Mouse (Mus musculus) MEL (cell line): Measurements from ENCODE around the gene Hectd1. TPM values are rescaled to one million over a fixed set of nuclear protein-coding genes. Genes with fewer than 3 reads are reported as not detected.

Source experiments
- DNase-seq: peaks from one replicate; pipeline ENCODE4 v3.0.0; 2011; ENCODE audit warnings: low read depth, low spot score
- H3K27ac ChIP-seq: 2 replicates; pipeline ENCODE4 v1.5.1; 2012; ENCODE audit warnings: low read depth, mild to moderate bottlenecking, control low read depth, low read length, moderate library complexity; ENCODE audit not compliant: control insufficient read depth
- H3K27me3 ChIP-seq, 2 experiments: fragments of 150-350 bp in 1 of 2; sonication (generic) in 1 of 2; 2 replicates each; pipeline ENCODE4 v1.6.1; 2012; ENCODE audit warnings: low read length in 2 of 2, mild to moderate bottlenecking in 2 of 2, improper control_type of control experiment in 1 of 2, moderate library complexity in 1 of 2; ENCODE audit not compliant: insufficient read depth in 2 of 2, control insufficient read depth in 1 of 2
- H3K36me3 ChIP-seq, 2 experiments: 2 replicates each; pipeline ENCODE4 v1.6.1; 2012 to 2014; ENCODE audit warnings: low read length in 2 of 2, improper control_type of control experiment in 1 of 2, inconsistent platforms in 1 of 2, mild to moderate bottlenecking in 1 of 2; ENCODE audit not compliant: insufficient read depth in 2 of 2, control insufficient read depth in 1 of 2
- H3K4me1 ChIP-seq, 2 experiments: fragments of 150-350 bp in 1 of 2; sonication (generic) in 1 of 2; 2 replicates each; pipeline ENCODE4 v1.6.1; 2012; ENCODE audit warnings: low read length in 2 of 2, improper control_type of control experiment in 1 of 2, mild to moderate bottlenecking in 1 of 2; ENCODE audit not compliant: insufficient read depth in 2 of 2, control insufficient read depth in 1 of 2
- H3K4me3 ChIP-seq, 2 experiments: fragments of 150-350 bp in 1 of 2; sonication (generic) in 1 of 2; 2 replicates each; pipeline ENCODE4 v1.5.1; 2012; ENCODE audit warnings: low read depth in 2 of 2, low read length in 2 of 2, mild to moderate bottlenecking in 2 of 2, moderate library complexity in 2 of 2, control low read depth in 1 of 2, improper control_type of control experiment in 1 of 2; ENCODE audit not compliant: control insufficient read depth in 1 of 2, insufficient read depth in 1 of 2
- H3K79me2 ChIP-seq: 2 replicates; pipeline ENCODE4 v1.6.1; 2012; ENCODE audit warnings: mild to moderate bottlenecking, low read length, moderate library complexity; ENCODE audit not compliant: control insufficient read depth, poor library complexity, insufficient read depth
- H3K9ac ChIP-seq: 2 replicates; pipeline ENCODE4 v1.6.1; 2012; ENCODE audit warnings: low read depth, mild to moderate bottlenecking, control low read depth, low read length, moderate library complexity; ENCODE audit not compliant: control insufficient read depth, poor library complexity, severe bottlenecking
- H3K9me3 ChIP-seq: fragments of 150-350 bp; sonication (generic); replicated peaks from 2 replicates; pipeline ENCODE4 v1.6.1; 2012; ENCODE audit warnings: mild to moderate bottlenecking, low read length, improper control_type of control experiment, moderate library complexity; ENCODE audit not compliant: insufficient read depth
- BHLHE40 ChIP-seq: IDR thresholded peaks from 2 replicates; pipeline ENCODE4 v1.6.1; 2012; ENCODE audit warnings: low read depth, mild to moderate bottlenecking, inconsistent platforms, low read length, improper control_type of control experiment, borderline replicate concordance
- CHD1 ChIP-seq: IDR thresholded peaks from 2 replicates; pipeline ENCODE4 v1.6.1; 2012; ENCODE audit warnings: low read depth, mild to moderate bottlenecking, inconsistent platforms, low read length, improper control_type of control experiment
- CTCF ChIP-seq, 3 experiments: IDR thresholded peaks in 2 of 3; conservative IDR thresholded peaks in 1 of 3; 2 replicates each; pipeline ENCODE4 v1.5.1; 2011 to 2012; ENCODE audit warnings: low read length in 3 of 3, low read depth in 2 of 3, mild to moderate bottlenecking in 2 of 3, improper control_type of control experiment in 1 of 3, inconsistent platforms in 1 of 3, mixed read lengths in 1 of 3, moderate library complexity in 1 of 3; ENCODE audit not compliant: control insufficient read depth in 1 of 3, insufficient read depth in 1 of 3, poor library complexity in 1 of 3, severe bottlenecking in 1 of 3
- EP300 ChIP-seq, 2 experiments: IDR thresholded peaks; 2 replicates each; pipeline ENCODE4 v1.6.1; 2011; ENCODE audit warnings: improper control_type of control experiment in 2 of 2, low read length in 2 of 2, low read depth in 1 of 2, mild to moderate bottlenecking in 1 of 2
- GABPA ChIP-seq: IDR thresholded peaks from 2 replicates; pipeline ENCODE4 v1.6.1; 2012; ENCODE audit warnings: low read depth, mild to moderate bottlenecking, inconsistent platforms, low read length, improper control_type of control experiment, moderate library complexity
- GATA1 ChIP-seq: IDR thresholded peaks from 2 replicates; pipeline ENCODE4 v1.6.1; 2011; ENCODE audit warnings: low read depth, low read length, improper control_type of control experiment
- HCFC1 ChIP-seq: IDR thresholded peaks from 2 replicates; pipeline ENCODE4 v1.6.1; 2012; ENCODE audit warnings: low read depth, mild to moderate bottlenecking, inconsistent platforms, low read length, improper control_type of control experiment, moderate library complexity
- KAT2A ChIP-seq: conservative IDR thresholded peaks from 2 replicates; pipeline ENCODE4 v1.6.1; 2012; ENCODE audit warnings: low read depth, low read length, improper control_type of control experiment, inconsistent platforms
- MYB ChIP-seq: IDR thresholded peaks from 2 replicates; pipeline ENCODE4 v1.6.1; 2011; ENCODE audit warnings: mild to moderate bottlenecking, low read depth, low read length, improper control_type of control experiment
- NELFE ChIP-seq: IDR thresholded peaks from 2 replicates; pipeline ENCODE4 v1.6.1; 2011; ENCODE audit warnings: low read depth, low read length, improper control_type of control experiment
- NRF1 ChIP-seq: IDR thresholded peaks from 2 replicates; pipeline ENCODE4 v1.6.1; 2014; ENCODE audit warnings: low read depth, mild to moderate bottlenecking, inconsistent platforms, low read length, improper control_type of control experiment, moderate library complexity; ENCODE audit not compliant: poor library complexity, insufficient read depth, severe bottlenecking
- POLR2AphosphoS5 ChIP-seq: IDR thresholded peaks from 2 replicates; pipeline ENCODE4 v1.6.1; 2012; ENCODE audit warnings: low read depth, borderline replicate concordance, mild to moderate bottlenecking, inconsistent platforms, low read length, moderate library complexity, mixed read lengths
- RAD21 ChIP-seq: IDR thresholded peaks from 2 replicates; pipeline ENCODE4 v1.6.1; 2011; ENCODE audit warnings: mild to moderate bottlenecking, low read depth, low read length, improper control_type of control experiment
- RCOR1 ChIP-seq: IDR thresholded peaks from 2 replicates; pipeline ENCODE4 v1.6.1; 2012; ENCODE audit warnings: low read depth, mild to moderate bottlenecking, inconsistent platforms, low read length, improper control_type of control experiment
- SIN3A ChIP-seq: IDR thresholded peaks from 2 replicates; pipeline ENCODE4 v1.6.1; 2012; ENCODE audit warnings: low read length, improper control_type of control experiment, inconsistent platforms
- TBP ChIP-seq: IDR thresholded peaks from 2 replicates; pipeline ENCODE4 v1.8.0; 2011; ENCODE audit warnings: low read depth, low read length, improper control_type of control experiment
- USF2 ChIP-seq, 2 experiments: IDR thresholded peaks; 2 replicates each; pipeline ENCODE4 v1.6.1; 2011 to 2012; ENCODE audit warnings: improper control_type of control experiment in 2 of 2, low read length in 2 of 2, borderline replicate concordance in 1 of 2, inconsistent platforms in 1 of 2, low read depth in 1 of 2, mild to moderate bottlenecking in 1 of 2; ENCODE audit not compliant: insufficient read depth in 1 of 2
- ZKSCAN1 ChIP-seq: IDR thresholded peaks from 2 replicates; pipeline ENCODE4 v1.6.1; 2012; ENCODE audit warnings: low read depth, mild to moderate bottlenecking, inconsistent platforms, low read length, improper control_type of control experiment, moderate library complexity
- ZNF384 ChIP-seq: IDR thresholded peaks from 2 replicates; pipeline ENCODE4 v1.6.1; 2012; ENCODE audit warnings: low read depth, mild to moderate bottlenecking, inconsistent platforms, low read length, improper control_type of control experiment
- polyA plus RNA-seq, 2 experiments: library from polyadenylated mRNA; stranded (reverse) in 1 of 2; unstranded in 1 of 2; fragments of >175 nt in 1 of 2; fragments of >200 nt in 1 of 2; gene quantifications; 2 replicates each; pipeline versions ENCODE4 v1.2.1 to v1.2.4; 2012; ENCODE audit warnings: low replicate concordance in 2 of 2, low read depth in 1 of 2; ENCODE audit not compliant: insufficient read length in 2 of 2, insufficient read depth in 1 of 2, missing spikeins in 1 of 2
- total RNA-seq: library from RNA; depleted of rRNA; stranded (reverse); fragments of 300-350 nt; gene quantifications from 2 replicates; pipeline ENCODE4 v1.2.3, GENCODE M21; 2012

Gene Hectd1
- total and polyA plus RNA-seq, 3 experiments, result 55.2 to 248 (median 72.0) TPM

- TF ChIP-seq RAD21 (no peak), USF2 (IDR thresholded peaks at IDR 0.05; ENCODE audit: borderline replicate concordance in 1 of 2, insufficient read depth in 1 of 2, low read depth in 1 of 2, low read length in 2 of 2) (no peak), HCFC1 (0 out of 2 replicates have a peak, but pooled peaks have one; percentile 20), CTCF (IDR thresholded peaks at IDR 0.05 in 2 of 3, conservative IDR thresholded peaks at IDR 0.05 in 1 of 3; ENCODE audit: control insufficient read depth in 1 of 3, insufficient read depth in 1 of 3, low read depth in 2 of 3, low read length in 3 of 3, poor library complexity in 1 of 3, severe bottlenecking in 1 of 3) (no peak), ZNF384 (no peak), BHLHE40 (no peak), ZKSCAN1 (no peak), GABPA (no peak)
These were observed 22.3 kb upstream of the Hectd1 start (continued) for GRCm38 (mm10) chr12:51851617-51852016.

- Histone ChIP-seq H3K4me1 (peaks cover 24 to 36% of the 10 kb centered on the region in 2 experiments), H3K4me3 (peak overlapping the region; percentile 32 to 34), H3K9ac (peak overlapping the region; percentile 45), H3K79me2 (no peaks in the 10 kb centered on the region), H3K9me3 (no peaks in the 10 kb centered on the region), H3K36me3 (peaks cover 0 to 50% of the 10 kb centered on the region in 2 experiments; a peak in 2 of 4 replicates), H3K27ac (peak overlapping the region; percentile 96)
- peak; percentile 73 for DNase-seq
- TF ChIP-seq MYB, result no peak
- TF ChIP-seq BHLHE40, result 0 out of 2 replicates have a peak, but pooled peaks have one; percentile 19
- peak; percentile 36; the same call in 1 of the 2 replicates for TF ChIP-seq ZNF384
- no peak for TF ChIP-seq SIN3A
- TF ChIP-seq GATA1, result peak; percentile 38; the same call in 1 of the 2 replicates
- TF ChIP-seq NRF1, result no peak
- no peak for TF ChIP-seq NELFE
- no peak for TF ChIP-seq POLR2AphosphoS5
- peak; percentile 61; the same call in 1 of the 2 replicates for TF ChIP-seq CHD1
- TF ChIP-seq EP300 (IDR thresholded peaks at IDR 0.05; ENCODE audit: low read depth in 1 of 2, low read length in 2 of 2), result peak; percentile 35 to 49; a peak in 3 of 4 replicates
- TF ChIP-seq RCOR1, result peak; percentile 57; the same call in 1 of the 2 replicates
- TF ChIP-seq KAT2A, result no peak
- no peak for TF ChIP-seq ZKSCAN1
- no peak for TF ChIP-seq TBP
- TF ChIP-seq, all 39 proteins: peak for 6
- no peaks in the 10 kb centered on the region for H3K27me3 ChIP-seq
These were observed 21.8 kb upstream of the Hectd1 start for GRCm38 (mm10) chr12:51851155-51851554.
